Mouse (Mus musculus) limb, embryonic 10.5 days (tissue): ENCODE data around the gene Nup107. TPM values are rescaled to one million over a fixed set of nuclear protein-coding genes. Genes with fewer than 3 reads are reported as not detected.

Source experiments
- DNase-seq: peaks from one replicate; pipeline ENCODE4 v3.0.0-alpha.2; 2017; ENCODE audit warnings: low spot score
- H3K27ac ChIP-seq: fragments of 300-500 bp; sonication (generic); 2 replicates; pipeline ENCODE4 v1.5.1; 2016; ENCODE audit warnings: mild to moderate bottlenecking
- H3K27me3 ChIP-seq: fragments of 300-500 bp; sonication (generic); 2 replicates; pipeline ENCODE4 v1.6.1; 2016; ENCODE audit warnings: low read depth, mild to moderate bottlenecking; ENCODE audit not compliant: poor library complexity, severe bottlenecking
- H3K36me3 ChIP-seq: fragments of 300-500 bp; sonication (generic); 2 replicates; pipeline ENCODE4 v1.6.1; 2016; ENCODE audit warnings: mild to moderate bottlenecking, moderate library complexity
- H3K4me1 ChIP-seq: fragments of 300-500 bp; sonication (generic); 2 replicates; pipeline ENCODE4 v1.6.1; 2016
- H3K4me3 ChIP-seq: fragments of 300-500 bp; sonication (generic); 2 replicates; pipeline ENCODE4 v1.5.1; 2016; ENCODE audit warnings: mild to moderate bottlenecking, moderate library complexity
- H3K9me3 ChIP-seq: fragments of 300-500 bp; sonication (generic); replicated peaks from 2 replicates; pipeline ENCODE4 v1.6.1; 2016; ENCODE audit warnings: mild to moderate bottlenecking
- WGBS: fragments of 180-500 bp; shearing (Covaris S2); methylation state at CpG from one replicate; pipeline ENCODE4 v1.1.7; 2016; 5-methylcytosine and 5-hydroxymethylcytosine counted together
- polyA plus RNA-seq: library from polyadenylated mRNA; unstranded; fragments of >200 nt; fragmentation: Nextera tagmentation; extraction: Ambion mirVana; gene quantifications from 2 replicates; pipeline ENCODE4 v1.2.1, GENCODE M21; 2016

The Nup107 gene
- polyA plus RNA-seq, 1 experiment from 2014 or later: 111 TPM

DNA sequence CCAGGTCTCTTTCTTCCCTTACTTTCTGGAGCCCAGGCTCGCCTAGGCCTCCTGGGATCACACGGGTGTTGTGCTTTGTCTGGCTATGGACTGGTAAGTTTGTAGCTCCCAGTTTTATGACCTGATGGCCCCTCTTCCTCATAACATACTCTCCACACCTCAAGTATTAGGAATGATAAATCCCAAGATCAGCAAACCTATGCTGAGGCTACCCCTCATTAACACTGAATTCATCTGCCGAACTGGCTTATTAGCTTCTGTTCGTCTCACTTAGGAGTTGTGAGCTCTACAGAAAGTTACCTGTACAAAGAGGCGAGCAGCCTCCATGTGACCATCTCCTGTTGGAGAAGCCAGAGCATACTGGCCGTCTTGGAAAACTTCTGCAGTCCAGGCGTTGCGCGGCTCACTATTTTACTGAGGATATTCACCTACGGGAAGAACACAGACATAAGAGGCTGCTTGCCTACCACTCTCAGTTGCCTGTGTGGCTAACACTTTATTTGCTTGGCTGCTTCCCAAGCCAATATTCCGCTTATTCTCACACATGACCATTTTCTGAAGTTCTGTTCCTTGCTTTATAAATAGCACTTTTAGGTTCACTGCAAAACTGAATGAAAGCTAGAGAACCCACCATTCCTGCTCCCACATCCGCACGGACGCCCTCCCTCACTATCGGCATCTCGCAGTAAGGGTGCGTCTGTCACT is 11.3 kb downstream of the Nup107 start:
- Histone ChIP-seq H3K36me3 (peaks cover 100% of the 10 kb centered on the region), H3K4me3 (no peak overlapping the region)
- 94% methylated on average over 17 of the region's 17 CpGs for WGBS

DNA sequence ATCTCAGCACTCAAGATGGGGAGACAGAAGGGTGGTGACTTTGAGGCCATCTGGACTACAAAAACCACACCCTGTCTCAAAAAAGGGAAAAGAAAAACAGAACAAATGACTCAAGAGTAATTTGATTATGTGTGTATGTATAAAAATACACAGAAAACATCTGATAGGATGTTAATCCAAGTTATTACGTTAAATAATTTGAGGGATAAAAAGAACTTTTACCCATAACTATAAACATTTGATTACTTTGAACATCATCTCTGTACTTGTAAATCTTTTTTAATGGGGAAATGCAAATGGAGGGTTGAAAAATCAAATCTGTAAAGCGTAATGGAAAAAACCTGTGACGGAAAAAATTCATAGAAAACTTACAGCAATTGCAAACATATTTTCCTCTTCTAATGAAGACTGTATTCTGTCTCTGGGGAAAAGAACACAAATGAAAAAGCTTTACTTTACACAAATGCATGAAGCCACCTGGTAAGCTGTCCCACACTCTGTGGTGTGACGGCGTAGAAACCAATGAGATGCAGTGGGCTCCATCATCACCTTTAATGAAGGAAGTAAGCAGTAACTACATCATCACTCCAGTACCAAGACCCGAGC is 12.1 kb downstream of the Nup107 start:
- 95% methylated on average over 6 of the region's 6 CpGs for WGBS

More for the DNA sequence above, 11.3 kb downstream of the Nup107 start:
- Histone ChIP-seq H3K27me3 (no peaks in the 10 kb centered on the region), H3K27ac (no peak overlapping the region), H3K4me1 (no peaks in the 10 kb centered on the region), H3K9me3 (no peaks in the 10 kb centered on the region)
- DNase-seq: no peak

DNA sequence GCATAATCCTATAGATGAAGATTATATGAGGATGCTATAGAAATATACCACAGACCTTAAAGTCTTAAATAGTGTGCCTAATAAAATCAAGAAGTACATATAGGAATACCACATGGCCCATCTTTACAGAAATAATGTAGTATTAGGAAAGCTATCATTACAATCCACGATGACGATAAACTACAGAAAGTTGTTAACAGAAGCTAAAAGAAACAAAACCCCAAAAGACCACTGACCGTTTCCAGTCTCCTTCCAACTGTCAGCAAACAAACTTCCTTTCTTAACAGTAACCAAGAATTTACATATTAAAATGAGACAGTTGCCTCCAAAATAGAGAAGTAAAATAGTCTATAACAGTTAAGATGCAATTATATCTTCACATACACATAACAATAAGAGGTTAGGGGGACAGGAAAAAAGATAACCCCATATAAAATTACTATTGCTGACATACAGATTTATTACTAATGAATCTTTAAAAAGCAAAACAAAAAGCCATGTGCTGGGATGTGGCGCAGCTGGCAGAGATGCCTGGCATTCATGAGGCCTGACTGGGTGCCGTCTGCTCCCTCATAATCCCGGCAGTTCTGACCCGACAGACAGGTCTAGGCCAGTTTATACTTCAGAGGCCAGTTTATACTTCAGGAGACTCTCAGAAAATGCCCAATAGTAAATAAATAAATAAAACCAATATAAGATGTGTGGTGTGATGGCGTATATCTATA is 12.8 kb downstream of the Nup107 start:
- no peak overlapping the region for H3K27ac ChIP-seq
- H3K9me3 ChIP-seq: no peaks in the 10 kb centered on the region
- H3K36me3 ChIP-seq: peaks cover 100% of the 10 kb centered on the region

More for the DNA sequence above, 12.1 kb downstream of the Nup107 start:
- Histone ChIP-seq H3K4me1 (no peaks in the 10 kb centered on the region), H3K27me3 (no peaks in the 10 kb centered on the region), H3K27ac (no peak overlapping the region), H3K4me3 (no peak overlapping the region), H3K36me3 (peaks cover 100% of the 10 kb centered on the region), H3K9me3 (no peaks in the 10 kb centered on the region)
- no peak for DNase-seq

DNA sequence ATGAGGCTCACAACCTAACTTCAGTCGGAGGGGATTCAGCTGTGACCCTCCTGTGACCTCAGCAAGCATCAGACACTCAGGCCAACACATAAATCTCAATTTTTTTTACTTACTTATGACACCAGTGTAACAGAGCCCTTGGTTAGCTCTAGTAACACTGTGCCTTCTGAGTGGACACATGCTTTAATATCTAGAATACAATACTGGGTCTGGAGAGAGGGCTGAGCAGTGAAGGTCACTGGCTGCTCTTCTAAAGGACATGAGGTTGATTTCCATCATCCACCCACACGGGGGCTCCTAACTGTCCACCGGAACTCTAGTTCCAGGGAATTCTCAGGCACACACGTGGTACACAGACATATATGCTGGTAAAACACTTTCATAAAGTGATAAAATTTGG is 13.6 kb downstream of the Nup107 start:
- H3K4me1 ChIP-seq: no peaks in the 10 kb centered on the region
- no peak overlapping the region for H3K27ac ChIP-seq
- H3K9me3 ChIP-seq: no peaks in the 10 kb centered on the region
- WGBS: 91% methylated on average over 4 of the region's 4 CpGs
- no peak for DNase-seq
- H3K4me3 ChIP-seq: no peak overlapping the region
- H3K27me3 ChIP-seq: no peaks in the 10 kb centered on the region
- H3K36me3 ChIP-seq: peaks cover 100% of the 10 kb centered on the region

More for the DNA sequence above, 12.8 kb downstream of the Nup107 start:
- Histone ChIP-seq H3K27me3 (no peaks in the 10 kb centered on the region), H3K4me3 (no peak overlapping the region), H3K4me1 (no peaks in the 10 kb centered on the region)
- DNase-seq: no peak
- WGBS: 93% methylated on average over 8 of the region's 8 CpGs

DNA sequence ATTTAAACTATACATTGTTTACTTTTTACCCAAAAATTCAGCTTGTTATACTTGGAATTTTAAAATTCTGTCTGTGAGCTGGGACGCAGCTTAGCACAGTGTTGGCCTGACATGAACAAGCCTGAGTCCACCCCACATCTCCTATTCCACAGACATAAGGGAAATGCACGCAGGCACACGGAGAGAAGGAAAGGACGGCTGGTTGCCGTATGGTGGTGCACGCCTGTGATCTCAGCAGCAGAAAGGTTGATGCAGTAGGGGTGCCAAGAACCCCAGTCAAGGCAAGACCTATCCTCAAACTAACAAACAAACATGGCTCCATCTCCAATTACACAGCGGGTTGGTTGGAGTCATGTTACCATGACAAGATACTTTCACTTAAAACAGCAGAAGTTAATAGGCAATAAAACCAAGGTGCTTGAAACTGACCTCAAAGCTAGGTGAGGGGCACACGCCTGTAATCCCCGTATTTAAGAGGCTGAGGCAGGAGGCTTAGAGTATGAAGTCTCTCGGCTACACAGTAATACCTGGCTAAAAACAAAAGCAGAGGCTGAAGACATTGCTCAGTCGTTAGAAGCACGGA is 14.1 kb downstream of the Nup107 start:
- H3K36me3 ChIP-seq: peaks cover 100% of the 10 kb centered on the region
- WGBS: 92% methylated on average over 12 of the region's 12 CpGs

DNA sequence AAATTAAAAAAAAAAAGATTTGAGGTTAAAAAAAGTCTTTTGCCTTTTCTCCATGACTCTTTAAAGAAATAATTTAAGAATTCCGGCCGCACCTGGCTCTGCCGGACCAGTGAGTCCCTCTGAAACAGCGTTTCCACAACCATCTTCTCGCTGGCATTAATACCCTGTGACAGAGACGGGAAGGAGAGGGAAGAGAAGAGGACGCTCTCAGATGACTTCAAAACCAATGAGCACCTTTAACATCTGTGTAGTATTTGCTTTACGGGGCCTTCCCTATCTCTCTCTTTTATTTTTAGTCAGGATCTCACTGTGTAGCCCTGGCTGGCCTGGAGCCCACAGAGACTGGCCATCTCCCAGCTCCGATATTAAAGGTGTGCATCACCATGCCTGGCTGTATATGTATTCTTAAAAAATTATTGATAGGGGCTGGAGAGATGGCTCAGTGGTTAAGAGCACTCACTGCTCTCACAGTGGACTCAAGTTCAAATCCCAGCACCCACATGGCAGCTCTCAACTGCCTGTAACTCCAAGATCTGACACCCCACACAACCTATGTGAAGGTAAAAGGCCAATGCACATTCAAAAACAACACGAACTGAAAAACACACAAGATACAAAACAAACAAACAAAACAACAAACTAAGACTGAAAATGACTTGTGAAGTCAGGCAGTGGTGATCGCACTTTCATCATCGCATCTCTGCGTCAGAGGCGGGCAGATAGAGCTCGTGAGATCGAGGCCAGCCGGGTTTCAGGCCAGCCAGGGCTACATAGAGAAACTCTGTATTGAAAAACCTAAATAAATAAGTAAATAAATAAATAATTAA is 14.8 kb downstream of the Nup107 start:
- Histone ChIP-seq H3K9me3 (no peaks in the 10 kb centered on the region), H3K4me1 (no peaks in the 10 kb centered on the region), H3K4me3 (no peak overlapping the region), H3K27me3 (no peaks in the 10 kb centered on the region), H3K27ac (no peak overlapping the region), H3K36me3 (peaks cover 100% of the 10 kb centered on the region)
- 94% methylated on average over 17 of the region's 17 CpGs for WGBS
- DNase-seq: no peak

More for the DNA sequence above, 14.1 kb downstream of the Nup107 start:
- Histone ChIP-seq H3K27ac (no peak overlapping the region), H3K4me3 (no peak overlapping the region), H3K4me1 (no peaks in the 10 kb centered on the region), H3K27me3 (no peaks in the 10 kb centered on the region), H3K9me3 (no peaks in the 10 kb centered on the region)
- DNase-seq: no peak

DNA sequence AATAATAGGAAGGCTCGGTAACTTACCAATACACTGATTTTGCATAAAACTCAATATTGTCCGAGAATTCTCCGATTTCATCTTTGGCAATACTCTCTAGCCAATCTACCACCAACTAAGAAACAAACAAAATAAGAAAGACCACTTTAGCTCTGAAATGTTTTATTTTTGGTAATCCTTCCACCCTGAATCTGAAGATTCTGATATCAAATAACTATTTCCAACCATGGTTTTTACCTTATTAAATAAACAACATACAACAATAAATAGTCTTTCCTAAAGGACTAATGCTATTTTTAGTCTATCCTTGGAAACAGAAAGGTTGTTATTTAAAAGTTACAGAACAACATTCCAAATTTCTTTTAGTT is 15.4 kb downstream of the Nup107 start:
- 95% methylated on average over 3 of the region's 3 CpGs for whole genome bisulfite sequencing
- peaks cover 100% of the 10 kb centered on the region for H3K36me3 ChIP-seq

DNA sequence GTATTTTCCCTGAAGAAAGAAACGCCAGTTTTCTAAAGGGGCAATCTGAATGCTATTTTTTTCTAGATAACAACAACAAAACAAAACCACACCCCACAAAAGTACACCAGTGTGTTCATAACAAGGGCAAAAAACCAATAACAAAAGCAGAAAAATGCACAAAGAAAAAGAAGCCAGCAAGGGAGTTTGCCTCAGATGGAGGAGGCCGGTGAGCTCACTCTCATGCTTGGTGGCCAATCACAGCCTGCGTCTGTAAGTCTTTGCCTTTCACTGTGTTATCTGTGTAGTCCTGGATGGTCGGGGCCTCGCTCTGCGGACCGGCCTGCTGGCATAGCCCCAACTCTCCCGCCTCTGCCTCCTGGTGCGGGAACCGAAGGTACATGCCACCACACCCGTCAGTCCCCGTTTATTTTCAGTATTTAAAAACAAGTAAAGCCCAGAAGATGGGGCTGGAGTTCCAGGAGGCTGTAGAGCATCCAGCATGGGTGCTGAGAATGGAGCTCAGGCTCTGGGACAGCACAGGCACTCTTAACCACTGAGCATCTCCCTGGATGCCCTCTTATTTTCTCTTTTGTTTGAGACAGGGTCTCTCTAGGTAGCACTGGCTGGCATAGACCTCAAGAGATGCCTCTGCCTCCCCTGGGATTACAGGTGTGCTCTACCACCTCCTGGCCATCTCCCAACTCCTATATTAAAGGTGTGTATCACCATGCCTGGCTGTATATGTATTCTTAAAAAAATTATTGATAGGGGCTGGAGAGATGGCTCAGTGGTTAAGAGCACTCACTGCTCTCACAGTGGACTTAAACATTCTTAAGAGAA is 16.0 kb downstream of the Nup107 start:
- Histone ChIP-seq H3K36me3 (peaks cover 98% of the 10 kb centered on the region), H3K4me1 (no peaks in the 10 kb centered on the region), H3K27ac (no peak overlapping the region), H3K4me3 (no peak overlapping the region), H3K27me3 (no peaks in the 10 kb centered on the region), H3K9me3 (no peaks in the 10 kb centered on the region)
- no peak for DNase-seq
- WGBS: 96% methylated on average over 12 of the region's 12 CpGs

More for the DNA sequence above, 15.4 kb downstream of the Nup107 start:
- Histone ChIP-seq H3K27me3 (no peaks in the 10 kb centered on the region), H3K4me3 (no peak overlapping the region), H3K27ac (no peak overlapping the region), H3K4me1 (no peaks in the 10 kb centered on the region), H3K9me3 (no peaks in the 10 kb centered on the region)
- DNase-seq: no peak

DNA sequence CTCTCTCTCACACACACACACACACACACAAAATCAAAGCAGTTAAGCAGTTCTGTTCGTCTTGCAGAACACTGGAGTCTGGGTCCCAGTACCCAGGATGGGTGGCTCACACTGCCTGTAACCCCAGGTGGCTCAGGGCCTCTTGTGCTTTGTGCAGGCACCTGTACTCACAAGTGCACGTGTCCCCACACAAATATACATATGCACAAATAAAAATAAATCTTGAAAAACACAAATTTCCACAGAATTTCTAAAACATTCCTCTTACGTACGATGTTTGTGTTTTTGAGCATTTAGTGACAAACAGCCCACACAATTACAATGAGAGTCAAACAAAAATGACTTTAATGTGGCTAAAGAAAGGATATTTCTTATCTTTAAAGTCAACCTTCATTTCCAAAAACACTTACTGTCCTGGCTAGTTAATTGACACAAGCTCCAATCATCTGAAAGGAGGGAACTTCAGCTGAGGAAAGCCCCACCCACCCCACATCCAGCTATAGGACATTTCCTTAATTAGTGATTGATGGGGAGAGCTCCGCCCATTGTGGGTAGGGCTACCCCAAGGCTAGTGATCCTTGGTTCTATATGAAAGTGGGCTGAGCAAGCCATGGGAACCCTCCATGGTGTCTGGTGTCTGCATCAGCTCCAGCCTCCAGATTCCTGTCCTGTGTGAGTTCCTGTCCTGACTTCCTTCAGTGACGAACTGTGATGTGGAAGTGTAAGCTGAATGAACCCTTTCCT is 16.9 kb downstream of the Nup107 start:
- peaks cover 98% of the 10 kb centered on the region for H3K36me3 ChIP-seq
- H3K27ac ChIP-seq: no peak overlapping the region
- H3K9me3 ChIP-seq: no peaks in the 10 kb centered on the region
- H3K4me1 ChIP-seq: no peaks in the 10 kb centered on the region
- DNase-seq: no peak
- no peak overlapping the region for H3K4me3 ChIP-seq
- WGBS: 88% methylated on average over 6 of the region's 6 CpGs
- H3K27me3 ChIP-seq: no peaks in the 10 kb centered on the region

DNA sequence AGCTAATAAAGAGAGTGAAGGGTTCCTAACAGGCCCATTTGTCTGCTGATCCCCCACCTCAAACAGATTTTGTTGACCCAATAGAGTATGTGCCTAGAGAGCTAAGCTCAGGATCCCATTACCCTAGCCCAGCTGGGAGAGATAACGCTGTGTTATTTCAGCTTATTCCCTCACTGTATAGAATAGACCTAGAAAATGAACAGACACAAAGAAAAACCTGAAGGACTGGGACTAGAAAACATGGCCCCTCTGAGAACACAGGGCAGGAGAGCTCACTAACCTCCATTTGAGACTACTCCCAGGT is 17.7 kb downstream of the Nup107 start:
- DNase-seq: no peak
- no peaks in the 10 kb centered on the region for H3K9me3 ChIP-seq
- peaks cover 98% of the 10 kb centered on the region for H3K36me3 ChIP-seq
- WGBS: 95% methylated on average over 1 of the region's 1 CpGs
- H3K27me3 ChIP-seq: no peaks in the 10 kb centered on the region
- no peaks in the 10 kb centered on the region for H3K4me1 ChIP-seq
- no peak overlapping the region for H3K27ac ChIP-seq
- H3K4me3 ChIP-seq: no peak overlapping the region

DNA sequence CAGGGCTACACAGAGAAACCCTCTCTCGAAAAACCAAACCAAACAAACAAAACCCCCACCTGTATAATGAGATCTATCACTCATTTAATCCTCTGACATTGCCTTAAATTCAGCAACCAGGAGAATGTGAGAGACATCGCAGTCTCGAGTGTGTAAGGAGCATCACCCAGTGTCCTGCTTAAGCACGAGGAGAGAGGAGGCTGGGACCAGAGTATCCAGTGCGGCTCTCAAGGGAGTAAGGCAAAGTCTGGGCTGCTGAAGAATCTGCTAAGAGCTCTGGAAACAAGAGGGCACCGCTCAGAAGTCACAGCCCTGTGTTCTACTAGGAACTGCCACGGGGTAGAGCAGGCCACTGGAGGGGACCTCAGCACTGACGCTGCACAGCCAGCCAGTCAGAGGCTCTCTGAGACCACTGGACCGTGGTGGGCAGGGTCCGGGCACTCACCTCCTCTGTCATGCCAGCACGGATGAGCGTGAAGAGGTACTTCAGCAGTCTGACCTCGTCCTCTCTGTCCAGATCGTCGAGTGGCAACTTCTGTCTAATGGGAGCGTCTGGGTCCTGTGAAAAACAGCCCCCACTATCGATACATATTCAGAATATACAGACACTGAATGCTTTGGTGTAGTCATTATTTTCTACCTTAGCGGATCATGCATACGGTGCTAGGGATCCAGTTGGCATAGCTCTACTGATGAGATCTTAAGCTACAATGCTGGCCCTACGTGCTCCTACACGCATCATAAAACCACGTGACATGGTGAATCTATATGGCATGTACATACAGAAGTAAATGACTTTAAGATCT is 18.3 kb downstream of the Nup107 start:
- Histone ChIP-seq H3K27me3 (no peaks in the 10 kb centered on the region), H3K9me3 (no peaks in the 10 kb centered on the region), H3K27ac (no peak overlapping the region), H3K4me1 (no peaks in the 10 kb centered on the region), H3K36me3 (peaks cover 98% of the 10 kb centered on the region), H3K4me3 (no peak overlapping the region)
- WGBS: 94% methylated on average over 22 of the region's 22 CpGs
- no peak for DNase-seq
